Mouse (Mus musculus) cerebellum, postnatal 25 days (tissue): Measurements from ENCODE around the gene Hdac1.

Experiments
- DNase-seq, 2 experiments: peaks; one replicate each; pipeline ENCODE4 v3.0.0; 2021; ENCODE audit warnings: mixed read lengths in 2 of 2

Hdac1 gene

GRCm38 (mm10) chr4:129542592-129543141 lies at the start of gene Hdac1:
Gene Hdac1 (minus strand): TSS chr4:129542713.
- peak; percentile 98 to 99 for DNase-seq

GRCm38 (mm10) chr4:129588865-129589264 lies 46.4 kb upstream of the Hdac1 start:
- no peak for DNase-seq

GRCm38 (mm10) chr4:129586943-129587342 lies 44.4 kb upstream of the Hdac1 start:
- no peak for DNase-seq

GRCm38 (mm10) chr4:129585773-129586172 lies 43.3 kb upstream of the Hdac1 start:
- DNase-seq: no peak

GRCm38 (mm10) chr4:129584884-129585608 lies 42.5 kb upstream of the Hdac1 start:
- peak; percentile 83 to 89 for DNase-seq

GRCm38 (mm10) chr4:129584370-129584769 lies 41.9 kb upstream of the Hdac1 start:
- no peak for DNase-seq

GRCm38 (mm10) chr4:129582251-129582650 lies 39.7 kb upstream of the Hdac1 start:
- DNase-seq: no peak

- DNase-seq: peak; percentile 53 to 58
Measured at GRCm38 (mm10) chr4:129580347-129580746, 37.8 kb upstream of the Hdac1 start.

- DNase-seq: no peak
Measured at GRCm38 (mm10) chr4:129578466-129578865, 36.0 kb upstream of the Hdac1 start, which contains the start of gene Fam167b. Gene Fam167b (minus strand): TSS chr4:129578549.

- no peak for DNase-seq
Measured at GRCm38 (mm10) chr4:129577688-129578087, 35.2 kb upstream of the Hdac1 start.

GRCm38 (mm10) chr4:129576863-129577491 lies 34.5 kb upstream of the Hdac1 start:
- DNase-seq: peak; percentile 51 to 68

- DNase-seq: no peak
Measured at GRCm38 (mm10) chr4:129575171-129575844, 32.8 kb upstream of the Hdac1 start.

GRCm38 (mm10) chr4:129573430-129573829 lies 30.9 kb upstream of the Hdac1 start, which contains the start of gene Lck:
Gene Lck (minus strand): TSS chr4:129573641.
- DNase-seq: no peak

GRCm38 (mm10) chr4:129573093-129573370 lies 30.5 kb upstream of the Hdac1 start:
- no peak for DNase-seq

GRCm38 (mm10) chr4:129572236-129573092 lies 30.0 kb upstream of the Hdac1 start:
- DNase-seq: no peak

- DNase-seq: no peak
Measured at GRCm38 (mm10) chr4:129571551-129572084, 29.1 kb upstream of the Hdac1 start.

GRCm38 (mm10) chr4:129570028-129570427 lies 27.5 kb upstream of the Hdac1 start:
- DNase-seq: no peak

GRCm38 (mm10) chr4:129568366-129568765 lies 25.9 kb upstream of the Hdac1 start:
- no peak for DNase-seq

- no peak for DNase-seq
Measured at GRCm38 (mm10) chr4:129565139-129565538, 22.6 kb upstream of the Hdac1 start.

- DNase-seq: no peak
Measured at GRCm38 (mm10) chr4:129563718-129564117, 21.2 kb upstream of the Hdac1 start.

- DNase-seq: no peak
Measured at GRCm38 (mm10) chr4:129561184-129561583, 18.7 kb upstream of the Hdac1 start.

GRCm38 (mm10) chr4:129558321-129558955 lies 15.9 kb upstream of the Hdac1 start:
- DNase-seq: peak in 1 of 2 experiments; percentile 12
